Mouse (Mus musculus) forebrain, embryonic 10.5 days (tissue): ENCODE data around the gene Mettl16. TPM values are rescaled to one million over a fixed set of nuclear protein-coding genes. Genes with fewer than 3 reads are reported as not detected.
A peak's percentile ranks its signal among the peaks of the same experiment; 100 is the strongest.

Experiments used
- DNase-seq: peaks from one replicate; pipeline ENCODE4 v3.0.0-alpha.2; 2017; ENCODE audit warnings: low spot score; ENCODE audit errors: extremely low spot score
- H3K27ac ChIP-seq: fragments of 300-500 bp; sonication (generic); 2 replicates; pipeline ENCODE4 v1.5.1; 2016; ENCODE audit warnings: mild to moderate bottlenecking
- H3K27me3 ChIP-seq: fragments of 300-500 bp; sonication (generic); 2 replicates; pipeline ENCODE4 v1.6.1; 2016; ENCODE audit warnings: mild to moderate bottlenecking; ENCODE audit not compliant: poor library complexity, severe bottlenecking
- H3K36me3 ChIP-seq: fragments of 300-500 bp; sonication (generic); replicated peaks from 2 replicates; pipeline ENCODE4 v1.6.1; 2016; ENCODE audit warnings: mild to moderate bottlenecking, moderate library complexity
- H3K4me1 ChIP-seq: fragments of 300-500 bp; sonication (generic); 2 replicates; pipeline ENCODE4 v1.6.1; 2016
- H3K4me3 ChIP-seq: fragments of 300-500 bp; sonication (generic); 2 replicates; pipeline ENCODE4 v1.5.1; 2016; ENCODE audit warnings: mild to moderate bottlenecking, moderate library complexity
- H3K9me3 ChIP-seq: fragments of 300-500 bp; sonication (generic); 2 replicates; pipeline ENCODE4 v1.6.1; 2016; ENCODE audit warnings: mild to moderate bottlenecking, moderate library complexity
- WGBS: fragments of 180-500 bp; shearing (Covaris S2); methylation state at CpG from one replicate; pipeline ENCODE4 v1.1.7; 2016; 5-methylcytosine and 5-hydroxymethylcytosine counted together
- microRNA-seq: library from miRNA; unstranded; fragments of <30 nt; microRNA quantifications from one replicate; pipeline ENCODE4, GENCODE M21; 2017
- polyA plus RNA-seq: library from polyadenylated mRNA; unstranded; fragments of >200 nt; fragmentation: Nextera tagmentation; extraction: Ambion mirVana; gene quantifications from 2 replicates; pipeline ENCODE4 v1.2.1, GENCODE M21; 2016

Gene Mettl16
- polyA plus RNA-seq, 1 experiment from 2014 or later = 71.6 TPM

- H3K27me3 ChIP-seq = no peaks in the 10 kb centered on the region
- whole genome bisulfite sequencing = 91% methylated on average over 13 of the region's 13 CpGs
- H3K4me1 ChIP-seq = peaks cover 16% of the 10 kb centered on the region
- no peak for DNase-seq
- no peak overlapping the region for H3K4me3 ChIP-seq
- H3K36me3 ChIP-seq = peaks cover 41% of the 10 kb centered on the region
- no peaks in the 10 kb centered on the region for H3K9me3 ChIP-seq
- H3K27ac ChIP-seq = no peak overlapping the region
Observed at GRCm38 (mm10) chr11:74868046-74868760, 97.6 kb downstream of the Mettl16 start.

DNA sequence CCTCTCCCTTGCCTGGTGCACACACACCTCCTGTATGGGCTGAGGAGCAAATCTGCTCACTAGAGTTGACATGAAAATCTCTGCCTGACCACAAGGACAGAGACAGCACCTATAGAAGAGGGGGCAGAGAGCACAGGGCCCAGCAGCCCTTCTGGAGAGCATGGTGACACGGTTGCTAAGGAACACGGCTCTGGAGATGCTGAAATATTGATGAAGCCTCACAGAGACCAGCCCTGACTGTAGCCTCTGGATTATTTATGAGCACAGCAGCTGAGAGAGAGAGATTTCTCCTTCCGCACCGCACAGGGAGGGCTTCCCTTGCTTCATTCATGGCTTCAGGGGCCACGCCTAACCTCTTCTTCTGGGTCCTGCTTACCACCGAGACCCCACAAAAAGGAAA, 99.0 kb downstream of the Mettl16 start:
- DNase-seq = no peak
- H3K4me3 ChIP-seq = no peak overlapping the region
- 91% methylated on average over 6 of the region's 6 CpGs for WGBS
- no peaks in the 10 kb centered on the region for H3K9me3 ChIP-seq
- peaks cover 14% of the 10 kb centered on the region for H3K4me1 ChIP-seq
- no peaks in the 10 kb centered on the region for H3K27me3 ChIP-seq
- no peak overlapping the region for H3K27ac ChIP-seq
- H3K36me3 ChIP-seq = peaks cover 34% of the 10 kb centered on the region

GRCm38 (mm10) chr11:74870544-74870943, 99.9 kb downstream of the Mettl16 start:
- H3K4me1 ChIP-seq = peaks cover 21% of the 10 kb centered on the region
- no peak overlapping the region for H3K27ac ChIP-seq
- no peaks in the 10 kb centered on the region for H3K9me3 ChIP-seq
- DNase-seq = no peak
- no peaks in the 10 kb centered on the region for H3K27me3 ChIP-seq
- peaks cover 27% of the 10 kb centered on the region for H3K36me3 ChIP-seq
- 77% methylated on average over 4 of the region's 4 CpGs for WGBS
- no peak overlapping the region for H3K4me3 ChIP-seq

DNA sequence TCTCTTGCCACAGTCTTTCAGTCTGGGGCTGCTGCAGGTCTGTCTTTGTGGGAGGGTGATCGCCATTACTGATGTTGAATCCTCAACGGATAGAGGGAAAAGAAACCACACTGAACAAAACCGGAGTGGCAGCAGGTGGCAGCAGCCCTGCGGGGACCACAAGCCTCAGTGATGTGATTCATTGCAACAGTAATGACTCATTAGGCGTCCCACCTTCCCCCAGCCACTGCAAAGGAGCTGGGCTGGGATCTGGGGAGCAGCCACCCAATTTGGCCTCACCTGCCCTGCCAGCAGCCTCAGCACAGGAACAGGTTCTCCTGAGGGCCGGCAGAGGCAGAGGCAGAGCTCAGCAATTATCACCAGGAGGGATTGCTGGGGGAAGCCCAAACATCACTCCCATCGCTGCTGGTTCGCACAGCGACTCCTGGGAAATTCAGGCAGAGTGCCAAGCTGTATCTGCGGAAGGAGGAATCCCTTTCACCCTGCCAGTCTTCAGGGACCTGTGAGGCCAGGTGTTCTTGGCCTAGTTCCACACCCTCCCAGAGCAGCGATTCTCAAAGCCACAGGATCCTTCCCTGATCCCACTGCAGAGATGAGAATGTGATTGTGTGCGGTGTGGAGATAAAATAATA, 100.5 kb downstream of the Mettl16 start:
- H3K4me1 ChIP-seq = peaks cover 22% of the 10 kb centered on the region
- H3K9me3 ChIP-seq = no peaks in the 10 kb centered on the region
- H3K36me3 ChIP-seq = peaks cover 27% of the 10 kb centered on the region
- no peak for DNase-seq
- 35% methylated on average over 12 of the region's 12 CpGs for WGBS
- no peaks in the 10 kb centered on the region for H3K27me3 ChIP-seq
- no peak overlapping the region for H3K27ac ChIP-seq
- H3K4me3 ChIP-seq = no peak overlapping the region

DNA sequence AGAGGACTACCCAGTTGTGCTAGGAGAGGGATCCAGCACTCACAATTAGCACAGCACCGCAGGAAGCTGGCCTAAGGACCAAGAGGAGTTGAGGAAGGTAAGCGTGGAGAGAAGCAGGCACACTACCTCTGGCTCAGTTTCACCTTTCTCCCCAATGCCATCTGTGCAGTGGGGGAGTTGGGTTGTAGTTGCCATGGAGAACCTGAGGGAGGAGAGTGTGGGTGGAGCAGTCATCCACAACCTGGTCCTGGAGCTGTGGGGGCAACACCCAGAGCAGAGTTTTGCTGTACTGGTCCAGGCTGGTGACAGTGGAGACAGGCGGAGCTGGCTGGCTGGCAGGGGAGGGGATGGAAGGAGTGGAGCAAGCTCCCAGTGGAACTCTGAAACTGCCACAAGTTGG, 104.0 kb downstream of the Mettl16 start:
- 71% methylated on average over 3 of the region's 3 CpGs for WGBS
- DNase-seq = no peak
- H3K9me3 ChIP-seq = no peaks in the 10 kb centered on the region
- 0 out of 2 replicates have a peak overlapping the region, but pooled peaks have one; percentile 11 for H3K27ac ChIP-seq
- H3K36me3 ChIP-seq = no peaks in the 10 kb centered on the region
- H3K4me3 ChIP-seq = no peak overlapping the region
- H3K27me3 ChIP-seq = no peaks in the 10 kb centered on the region
- peaks cover 41% of the 10 kb centered on the region for H3K4me1 ChIP-seq

GRCm38 (mm10) chr11:74876801-74877200, 106.2 kb downstream of the Mettl16 start:
- H3K9me3 ChIP-seq = no peaks in the 10 kb centered on the region
- no peaks in the 10 kb centered on the region for H3K27me3 ChIP-seq
- peak overlapping the region; percentile 51 for H3K27ac ChIP-seq
- peaks cover 31% of the 10 kb centered on the region for H3K4me1 ChIP-seq
- peak overlapping the region; percentile 24 for H3K4me3 ChIP-seq
- DNase-seq = peak; percentile 71
- H3K36me3 ChIP-seq = no peaks in the 10 kb centered on the region
- WGBS = 2% methylated on average over 9 of the region's 9 CpGs

Small RNA genes lying within 50 kb of the gene (microRNA-seq; reads per million reads assigned to microRNA genes)
- gene Mir6926 = not detected

Other genes with a start within 250 kb of the Mettl16 start
- 0.66 and 0.75 TPM in 2 replicates for gene Rap1gap2, start 159.9 kb upstream of the Mettl16 start, polyA plus RNA-seq
- 0.41 and 0.72 TPM in 2 replicates for gene Ccdc92b, start 151.2 kb upstream of the Mettl16 start, polyA plus RNA-seq
- 29.0 and 31.2 TPM in 2 replicates for gene Cluh, start 121.3 kb upstream of the Mettl16 start, polyA plus RNA-seq
- gene Pafah1b1, start 46.2 kb upstream of the Mettl16 start, polyA plus RNA-seq = 45.1 and 48.5 TPM in 2 replicates
- 4.7 and 4.9 TPM in 2 replicates for gene Mnt, start 60.1 kb downstream of the Mettl16 start, polyA plus RNA-seq
- gene Sgsm2, start 126.2 kb downstream of the Mettl16 start, polyA plus RNA-seq = 6.5 and 6.8 TPM in 2 replicates
- gene Tsr1, start 127.2 kb downstream of the Mettl16 start, polyA plus RNA-seq = 63.0 and 66.1 TPM in 2 replicates
- gene Smg6, start 155.0 kb downstream of the Mettl16 start, polyA plus RNA-seq = 18.3 and 18.5 TPM in 2 replicates
- 15.6 and 16.7 TPM in 2 replicates for gene Srr, start 155.1 kb downstream of the Mettl16 start, polyA plus RNA-seq